Mouse (Mus musculus): ENCODE measurements around the gene Sec24a.
"Not testable (repeated sequence)": the region's sequence is repeated elsewhere in the genome, so short reads cannot be mapped to it uniquely, and the experiment has no call there.

The Sec24a gene

GRCm38 (mm10) chr11:51759251-51759650 lies 4.2 kb downstream of the Sec24a start:
- DNase-seq = no peak

GRCm38 (mm10) chr11:51758207-51758606 lies 5.2 kb downstream of the Sec24a start:
- DNase-seq = not testable (repeated sequence)

GRCm38 (mm10) chr11:51757625-51758024 lies 5.8 kb downstream of the Sec24a start:
- DNase-seq = no peak

GRCm38 (mm10) chr11:51757023-51757422 lies 6.4 kb downstream of the Sec24a start:
- no peak for DNase-seq

DNA sequence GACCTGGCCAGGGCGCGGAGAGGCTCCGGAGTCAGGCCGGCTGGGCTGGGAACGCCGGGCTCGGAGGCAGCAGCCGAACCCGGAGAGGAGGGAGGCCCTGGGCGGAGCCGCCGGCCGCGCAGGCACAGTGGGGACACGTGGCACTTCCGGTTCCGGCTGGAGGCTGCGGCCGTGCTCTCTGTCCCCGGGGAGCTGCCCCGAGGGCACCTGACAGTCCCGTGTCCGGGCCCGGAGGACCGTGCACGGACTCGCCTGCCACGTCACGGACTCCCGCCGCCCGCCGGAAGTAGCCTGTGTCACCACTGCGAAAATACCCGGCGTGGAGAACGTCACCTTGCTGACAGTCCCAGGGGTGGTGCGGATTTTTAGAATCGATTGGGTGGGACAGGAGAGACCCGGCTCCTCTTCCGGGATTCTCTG lies 7.1 kb downstream of the Sec24a start:
- peak; percentile 93 for DNase-seq

GRCm38 (mm10) chr11:51755621-51756311 lies 7.7 kb downstream of the Sec24a start:
- DNase-seq = no peak

GRCm38 (mm10) chr11:51751623-51752225 lies 11.7 kb downstream of the Sec24a start:
- DNase-seq = not testable (repeated sequence)

GRCm38 (mm10) chr11:51746096-51746495 lies 17.3 kb downstream of the Sec24a start:
- no peak for DNase-seq

DNA sequence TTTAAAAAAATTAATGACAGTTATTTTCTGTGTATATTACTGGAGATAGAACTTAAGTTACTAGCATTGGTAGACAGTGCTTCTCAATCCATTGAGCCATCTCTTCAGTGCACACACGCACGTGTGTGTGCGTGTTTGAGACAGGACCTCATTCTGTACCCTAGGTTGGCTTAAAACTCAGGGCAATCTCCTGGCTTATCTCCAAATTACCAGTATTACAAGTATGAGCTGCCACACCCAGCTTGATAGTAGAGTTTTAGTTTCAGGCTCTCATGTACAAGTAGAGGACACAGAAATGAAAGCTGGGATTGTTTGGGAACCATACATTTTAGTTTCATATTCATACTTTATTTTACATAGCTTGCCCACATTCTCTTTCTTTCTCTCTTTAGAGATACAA lies 22.7 kb downstream of the Sec24a start:
- no peak for DNase-seq

DNA sequence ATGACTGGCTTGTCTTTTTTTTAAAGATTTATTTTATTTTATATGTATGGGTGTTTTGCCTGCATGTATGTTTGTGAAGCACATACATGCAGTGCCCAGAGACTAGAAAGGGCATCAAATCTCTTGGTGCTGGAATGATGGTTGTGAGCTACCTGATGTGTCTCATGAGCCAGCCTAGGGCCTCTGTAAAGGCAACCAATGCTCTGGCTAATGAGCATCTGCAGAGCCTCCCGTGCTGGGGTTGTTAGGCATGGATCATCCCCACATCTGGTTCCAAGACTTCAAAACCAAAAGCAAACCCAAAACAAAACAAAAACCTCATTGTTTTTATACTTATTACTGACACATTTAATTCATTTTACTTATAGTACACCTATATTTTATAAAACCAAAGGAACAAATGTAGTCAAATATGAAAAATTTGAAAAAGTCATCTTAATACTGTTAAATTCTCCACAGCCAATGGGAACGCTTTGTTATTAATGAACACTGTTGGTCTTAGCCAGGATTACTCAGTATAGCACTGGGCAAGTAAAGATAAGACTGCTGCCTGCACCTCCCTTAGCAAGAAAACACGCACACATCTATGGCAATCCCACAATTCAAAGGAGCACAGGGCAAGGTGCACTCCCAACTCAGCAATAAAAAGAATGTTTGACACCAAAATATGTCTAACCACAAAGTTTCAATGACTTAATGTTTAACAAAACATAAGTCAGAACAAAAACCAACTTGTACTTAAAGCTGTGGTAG lies 24.6 kb downstream of the Sec24a start:
- DNase-seq = no peak

- DNase-seq = not testable (repeated sequence)
Measured at GRCm38 (mm10) chr11:51734218-51734617, 29.2 kb downstream of the Sec24a start.

GRCm38 (mm10) chr11:51732883-51733282 lies 30.6 kb downstream of the Sec24a start:
- DNase-seq = no peak

DNA sequence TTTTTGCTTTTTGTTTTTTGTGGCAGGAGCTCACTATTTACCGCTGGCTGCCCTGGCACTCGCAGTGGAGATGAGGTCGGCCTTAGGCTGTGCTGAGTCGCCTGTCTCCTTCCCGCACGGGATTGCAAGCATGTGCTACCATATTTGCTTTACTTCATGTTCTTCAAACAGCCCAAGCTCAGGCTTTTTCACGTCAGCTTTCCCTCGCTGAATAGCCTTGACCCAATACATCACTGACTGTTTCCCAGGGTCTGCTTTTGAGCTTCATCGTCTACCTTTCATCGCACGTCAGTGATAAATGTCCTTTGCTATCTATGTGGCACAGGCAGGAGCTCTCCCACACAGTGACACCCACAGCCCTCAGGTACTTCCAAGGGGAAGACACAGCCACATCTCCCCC lies 42.4 kb downstream of the Sec24a start:
- no peak for DNase-seq

DNA sequence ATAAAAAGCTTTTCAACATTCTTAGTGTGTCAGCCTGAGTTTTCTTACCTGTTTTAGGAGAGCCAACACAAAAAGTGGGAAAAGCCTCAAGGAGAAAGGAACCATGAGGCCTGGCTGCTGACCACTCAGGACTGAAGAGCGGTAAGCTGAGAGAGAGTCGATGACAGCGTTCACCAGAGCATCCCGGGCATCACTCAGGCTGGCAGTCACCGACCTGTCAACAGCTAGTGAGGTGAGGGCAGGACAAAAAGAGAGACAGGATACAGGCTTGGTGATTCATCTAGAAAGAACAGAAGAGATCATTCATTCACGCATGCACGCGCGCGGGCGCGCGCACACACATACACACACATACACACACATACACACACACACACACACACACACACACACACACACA lies 56.4 kb downstream of the Sec24a start:
- no peak for DNase-seq

DNA sequence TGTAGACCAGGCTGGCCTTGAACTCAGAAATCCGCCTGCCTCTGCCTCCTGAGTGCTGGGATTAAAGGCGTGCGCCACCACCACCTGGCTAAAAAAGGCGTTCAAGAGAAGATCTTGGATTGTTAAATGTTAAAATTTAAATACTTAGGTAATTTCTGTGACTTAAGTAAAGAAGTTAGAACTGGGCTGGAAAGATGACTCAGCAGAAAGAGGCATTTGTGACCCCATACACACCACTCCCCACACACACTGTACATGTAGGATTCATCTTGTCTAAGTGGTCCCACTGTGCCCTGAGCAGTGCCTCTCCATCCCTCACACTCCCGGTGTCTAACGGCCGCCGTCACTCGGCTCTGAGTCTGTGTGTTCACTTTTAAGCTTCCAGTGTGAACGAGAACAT lies 57.0 kb downstream of the Sec24a start:
- no peak for DNase-seq

- DNase-seq = no peak
Measured at GRCm38 (mm10) chr11:51703379-51703998, 59.9 kb downstream of the Sec24a start.

GRCm38 (mm10) chr11:51702831-51703230 lies 60.6 kb downstream of the Sec24a start:
- DNase-seq = no peak

- DNase-seq = no peak
Measured at GRCm38 (mm10) chr11:51694984-51695383, 68.5 kb downstream of the Sec24a start.

- not testable (repeated sequence) for DNase-seq
Measured at GRCm38 (mm10) chr11:51690597-51690996, 72.8 kb downstream of the Sec24a start.

DNA sequence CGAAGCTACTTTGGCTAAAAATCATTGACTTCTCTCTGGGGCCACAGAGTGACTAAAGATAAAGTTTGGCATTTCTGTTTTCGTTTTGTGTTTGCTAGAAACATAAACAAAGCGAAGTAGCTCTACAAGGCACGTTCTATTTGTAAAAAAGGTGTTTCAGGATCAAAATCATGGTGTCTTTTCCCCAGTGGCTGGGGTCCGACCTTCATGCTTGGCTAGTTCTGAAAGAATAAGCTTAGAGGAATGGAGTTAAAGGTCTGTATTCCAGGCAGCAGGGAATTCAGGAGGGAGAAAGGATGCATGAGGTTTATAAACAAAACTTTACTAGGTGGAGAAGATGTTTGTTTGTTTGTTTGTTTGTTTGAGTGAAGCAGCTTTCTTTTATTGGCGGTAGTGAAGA lies 74.1 kb downstream of the Sec24a start:
- DNase-seq = no peak

DNA sequence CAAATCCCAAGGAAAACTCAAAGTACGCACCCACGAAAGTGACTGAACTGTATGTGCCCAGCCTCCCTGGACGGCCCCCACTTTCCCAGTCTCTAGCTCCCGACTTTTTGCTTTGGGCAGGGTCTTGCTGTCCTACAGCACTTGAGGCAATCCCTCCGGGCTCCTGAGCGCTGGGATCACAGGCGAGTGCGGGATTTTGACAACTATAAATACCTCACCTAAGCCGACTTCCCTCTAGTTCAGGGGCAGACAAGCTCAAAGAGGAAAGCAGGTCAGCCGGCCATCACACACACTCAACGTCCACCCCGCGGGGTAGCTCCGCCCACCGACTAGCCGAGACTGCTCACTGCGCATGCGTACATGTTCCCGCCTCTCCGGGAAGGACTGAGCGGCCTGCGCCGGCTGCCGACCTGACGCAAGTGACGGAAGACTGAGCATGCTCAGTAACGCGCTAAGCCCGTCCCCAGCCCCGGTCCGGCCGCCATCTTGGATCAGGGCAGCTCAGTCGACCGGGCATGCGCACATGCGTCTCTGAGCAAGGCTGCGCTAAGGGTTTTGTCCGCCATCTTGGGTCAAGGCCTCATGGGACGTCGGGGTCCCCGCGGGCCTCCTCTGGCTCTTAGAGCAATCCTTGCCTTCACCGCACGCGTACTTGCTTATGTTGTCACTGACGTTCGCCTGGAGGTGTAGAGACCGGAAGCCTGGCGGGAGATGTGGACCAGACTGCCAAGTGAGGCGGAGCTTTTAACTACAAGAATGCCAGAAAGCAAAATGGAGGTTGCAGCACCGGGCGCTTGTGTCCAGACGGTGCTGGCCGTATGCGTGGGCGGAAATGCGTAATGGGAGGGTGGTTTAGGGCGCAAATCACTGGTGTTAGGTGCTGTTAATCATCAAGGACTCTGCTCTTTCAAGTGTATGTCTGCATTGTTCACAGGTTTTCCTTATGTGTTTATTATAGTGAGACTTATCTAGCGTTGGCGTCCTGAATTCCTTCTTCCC lies 74.8 kb downstream of the Sec24a start, which contains the start of gene 0610009B22Rik:
0610009B22Rik (minus strand) TSS at position 545 of the 999 bp plus-strand sequence.
- peak; percentile 100 for DNase-seq

- DNase-seq = no peak
Measured at GRCm38 (mm10) chr11:51681976-51682374, 81.5 kb downstream of the Sec24a start.

All from right cerebral cortex, postnatal 25 days (tissue).